Mouse (Mus musculus): ENCODE measurements at regions not wholly inside any gene's neighbourhood (a gene's known extent, or its start where the extent isn't known, plus 50 kb on each side); places are given as distances from the start of the nearest gene placed in this dataset.

GRCm38 (mm10) chr14:9267282-9268091 lies 601.4 kb upstream of the 4930452B06Rik start:
- TF ChIP-seq CTCF (conservative IDR thresholded peaks at IDR 0.05): no peak
- DNase-seq (ENCODE audit: low spot score in 2 of 2): no peak
- H3K27ac ChIP-seq: no peak overlapping the region
- no peak overlapping the region for H3K4me3 ChIP-seq

GRCm38 (mm10) chr14:9252017-9252416 lies 586.0 kb upstream of the 4930452B06Rik start:
- no peak overlapping the region for H3K27ac ChIP-seq
- no peak overlapping the region for H3K4me3 ChIP-seq
- TF ChIP-seq CTCF (conservative IDR thresholded peaks at IDR 0.05): no peak
- DNase-seq (ENCODE audit: low spot score in 2 of 2): no peak

- H3K4me3 ChIP-seq: no peak overlapping the region
- no peak overlapping the region for H3K27ac ChIP-seq
- no peak for TF ChIP-seq CTCF (conservative IDR thresholded peaks at IDR 0.05)
- peak in 1 of 2 experiments; percentile 21 for DNase-seq (ENCODE audit: low spot score in 2 of 2)
Observed at GRCm38 (mm10) chr14:9245266-9245665, 579.2 kb upstream of the 4930452B06Rik start.

- TF ChIP-seq CTCF (conservative IDR thresholded peaks at IDR 0.05): no peak
- Histone ChIP-seq H3K4me3 (no peak overlapping the region), H3K27ac (no peak overlapping the region)
- DNase-seq (ENCODE audit: low spot score in 2 of 2): no peak
Observed at GRCm38 (mm10) chr14:9243336-9243735, 577.3 kb upstream of the 4930452B06Rik start.

GRCm38 (mm10) chr14:9242118-9242517 lies 576.1 kb upstream of the 4930452B06Rik start:
- no peak overlapping the region for H3K4me3 ChIP-seq
- DNase-seq (ENCODE audit: low spot score in 2 of 2): no peak
- no peak overlapping the region for H3K27ac ChIP-seq
- no peak for TF ChIP-seq CTCF (conservative IDR thresholded peaks at IDR 0.05)

- no peak overlapping the region for H3K27ac ChIP-seq
- H3K4me3 ChIP-seq: no peak overlapping the region
- peak in 1 of 2 experiments; percentile 11 for DNase-seq (ENCODE audit: low spot score in 2 of 2)
- TF ChIP-seq CTCF (conservative IDR thresholded peaks at IDR 0.05): no peak
Observed at GRCm38 (mm10) chr14:9227670-9228069, 561.6 kb upstream of the 4930452B06Rik start.

- Histone ChIP-seq H3K4me3 (no peak overlapping the region), H3K27ac (no peak overlapping the region)
- TF ChIP-seq CTCF (conservative IDR thresholded peaks at IDR 0.05): no peak
- DNase-seq (ENCODE audit: low spot score in 2 of 2): no peak
Observed at GRCm38 (mm10) chr14:9200246-9200645, 534.2 kb upstream of the 4930452B06Rik start.

- no peak for TF ChIP-seq CTCF (conservative IDR thresholded peaks at IDR 0.05)
- H3K4me3 ChIP-seq: no peak overlapping the region
- DNase-seq (ENCODE audit: low spot score in 2 of 2): no peak
- H3K27ac ChIP-seq: no peak overlapping the region
Observed at GRCm38 (mm10) chr14:9192122-9192769, 526.2 kb upstream of the 4930452B06Rik start.

GRCm38 (mm10) chr14:9191664-9192063 lies 525.6 kb upstream of the 4930452B06Rik start:
- no peak for DNase-seq (ENCODE audit: low spot score in 2 of 2)
- no peak overlapping the region for H3K4me3 ChIP-seq
- TF ChIP-seq CTCF (conservative IDR thresholded peaks at IDR 0.05): no peak
- H3K27ac ChIP-seq: no peak overlapping the region

GRCm38 (mm10) chr14:9161336-9161735 lies 495.3 kb upstream of the 4930452B06Rik start:
- Histone ChIP-seq H3K4me3 (no peak overlapping the region), H3K27ac (no peak overlapping the region)
- DNase-seq (ENCODE audit: low spot score in 2 of 2): no peak
- no peak for TF ChIP-seq CTCF (conservative IDR thresholded peaks at IDR 0.05)

- TF ChIP-seq CTCF (conservative IDR thresholded peaks at IDR 0.05): no peak
- H3K4me3 ChIP-seq: no peak overlapping the region
- DNase-seq (ENCODE audit: low spot score in 2 of 2): no peak
- no peak overlapping the region for H3K27ac ChIP-seq
Observed at GRCm38 (mm10) chr14:9157941-9158340, 491.9 kb upstream of the 4930452B06Rik start.

GRCm38 (mm10) chr14:9150841-9151240 lies 484.8 kb upstream of the 4930452B06Rik start:
- no peak for DNase-seq (ENCODE audit: low spot score in 2 of 2)
- no peak overlapping the region for H3K27ac ChIP-seq
- H3K4me3 ChIP-seq: no peak overlapping the region
- TF ChIP-seq CTCF (conservative IDR thresholded peaks at IDR 0.05): no peak

GRCm38 (mm10) chr14:9146595-9147219 lies 480.7 kb upstream of the 4930452B06Rik start:
- no peak for TF ChIP-seq CTCF (conservative IDR thresholded peaks at IDR 0.05)
- DNase-seq (ENCODE audit: low spot score in 2 of 2): no peak
- no peak overlapping the region for H3K4me3 ChIP-seq

More at GRCm38 (mm10) chr14:9146595-9147219, 480.7 kb upstream of the 4930452B06Rik start:
- no peak overlapping the region for H3K27ac ChIP-seq

All from layer of hippocampus, adult 2 months (tissue).